Mouse (Mus musculus): ENCODE measurements at regions not wholly inside any gene's neighbourhood (a gene's known extent, or its start where the extent isn't known, plus 50 kb on each side); places are given as distances from the start of the nearest gene placed in this dataset.

DNA sequence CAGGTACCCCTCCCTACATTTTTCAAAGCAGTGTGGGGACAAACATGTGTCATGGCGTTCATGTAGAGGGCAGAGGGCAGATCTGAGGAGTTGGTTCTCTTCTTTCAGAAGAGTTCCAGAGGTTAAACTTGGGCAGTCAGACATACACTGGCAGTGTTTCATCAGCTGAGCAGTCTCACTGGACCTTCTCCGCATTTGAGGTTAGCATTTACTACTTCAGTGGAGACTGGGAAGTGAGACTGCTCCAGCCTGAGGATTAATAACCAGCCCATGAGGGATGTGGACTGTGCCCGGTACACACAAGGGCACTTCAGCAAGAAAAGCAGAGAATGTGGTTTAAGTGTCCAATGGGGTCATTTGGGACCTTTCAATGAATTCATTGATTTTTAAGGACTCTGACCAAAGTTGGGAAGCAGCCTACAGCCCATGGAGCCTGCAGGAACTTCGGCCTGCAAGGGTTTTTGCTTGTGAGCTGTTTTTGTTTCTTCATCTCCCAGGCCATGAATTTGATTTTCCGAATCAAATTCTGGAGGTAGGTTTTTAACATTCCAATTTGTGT lies 166.6 kb downstream of the Rab11fip4 start:
- H3K36me3 ChIP-seq: no peaks in the 10 kb centered on the region
- 90% methylated on average over 5 of the region's 5 CpGs for WGBS
- H3K4me1 ChIP-seq (replicated peaks): no peaks in the 10 kb centered on the region
- H3K4me2 ChIP-seq: no peak overlapping the region
- no peak for ATAC-seq (ENCODE audit: low FRiP score)
- H3K9ac ChIP-seq: no peak overlapping the region
- no peaks in the 10 kb centered on the region for H3K9me3 ChIP-seq
- no peak overlapping the region for H3K4me3 ChIP-seq
- H3K27ac ChIP-seq: no peak overlapping the region
- no peaks in the 10 kb centered on the region for H3K27me3 ChIP-seq

DNA sequence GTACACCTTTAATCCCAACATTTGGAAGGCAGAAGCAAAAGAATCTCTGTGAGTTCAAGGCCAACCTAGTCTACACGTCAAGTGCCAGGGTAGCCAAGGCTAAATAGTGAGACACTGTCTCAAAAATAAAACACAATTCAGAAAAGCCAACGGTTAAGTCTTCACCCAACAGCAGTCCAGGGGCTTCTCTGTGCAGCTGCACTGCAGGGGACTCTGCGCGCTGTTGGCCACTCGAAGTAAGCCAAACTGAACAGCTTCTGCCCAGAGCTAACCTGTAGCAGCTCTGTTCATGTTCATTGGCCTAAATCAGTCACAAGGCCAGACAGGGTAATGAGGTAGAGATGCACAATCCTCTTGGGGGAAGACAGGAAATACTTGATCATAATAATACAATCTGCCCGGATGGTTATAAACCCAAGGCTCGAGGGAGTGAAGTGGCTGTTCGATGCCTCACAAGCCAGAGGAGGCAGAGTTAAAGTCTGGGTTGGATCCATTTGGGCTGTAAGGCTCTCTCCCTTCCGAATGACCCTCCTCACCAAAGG lies 165.4 kb downstream of the Rab11fip4 start:
- 0 out of 2 replicates have a peak, but pooled peaks cover 4% of the 10 kb centered on the region for H3K4me1 ChIP-seq (replicated peaks)
- H3K27me3 ChIP-seq: no peaks in the 10 kb centered on the region
- 86% methylated on average over 9 of the region's 9 CpGs for WGBS
- no peak overlapping the region for H3K4me3 ChIP-seq
- H3K27ac ChIP-seq: no peak overlapping the region
- no peak overlapping the region for H3K4me2 ChIP-seq
- H3K36me3 ChIP-seq: no peaks in the 10 kb centered on the region
- no peak for ATAC-seq (ENCODE audit: low FRiP score)
- no peaks in the 10 kb centered on the region for H3K9me3 ChIP-seq
- no peak overlapping the region for H3K9ac ChIP-seq

DNA sequence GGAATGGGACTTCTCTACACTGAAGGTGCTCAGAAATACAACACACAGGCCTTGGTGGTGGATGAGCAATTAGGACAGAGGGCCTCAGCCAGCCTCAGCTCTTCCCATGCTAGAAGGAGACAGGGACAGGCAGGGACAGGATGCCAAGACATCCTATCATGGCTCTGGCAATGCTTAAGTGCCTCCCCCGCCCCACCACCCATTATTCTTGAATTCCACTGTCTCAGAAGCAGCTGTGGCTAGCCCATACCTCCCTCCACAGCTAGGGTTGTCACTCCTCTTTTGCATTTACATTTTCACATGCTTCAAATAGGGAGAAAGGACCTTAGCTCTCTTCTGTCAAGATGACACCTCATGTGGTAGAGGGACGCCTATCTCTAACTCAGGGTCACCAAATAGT lies 162.5 kb downstream of the Rab11fip4 start:
- H3K36me3 ChIP-seq: no peaks in the 10 kb centered on the region
- H3K9ac ChIP-seq: no peak overlapping the region
- no peaks in the 10 kb centered on the region for H3K27me3 ChIP-seq
- H3K9me3 ChIP-seq: no peaks in the 10 kb centered on the region
- H3K27ac ChIP-seq: no peak overlapping the region
- 89% methylated on average over 2 of the region's 2 CpGs for WGBS
- 0 out of 2 replicates have a peak, but pooled peaks cover 4% of the 10 kb centered on the region for H3K4me1 ChIP-seq (replicated peaks)
- H3K4me3 ChIP-seq: no peak overlapping the region
- no peak for ATAC-seq (ENCODE audit: low FRiP score)
- no peak overlapping the region for H3K4me2 ChIP-seq

- no peak overlapping the region for H3K27ac ChIP-seq
- 0 out of 2 replicates have a peak, but pooled peaks cover 4% of the 10 kb centered on the region for H3K4me1 ChIP-seq (replicated peaks)
- H3K9ac ChIP-seq: no peak overlapping the region
- H3K4me2 ChIP-seq: no peak overlapping the region
- 49% methylated on average over 7 of the region's 7 CpGs for WGBS
- H3K4me3 ChIP-seq: no peak overlapping the region
- H3K9me3 ChIP-seq: no peaks in the 10 kb centered on the region
- H3K36me3 ChIP-seq: no peaks in the 10 kb centered on the region
- no peak for ATAC-seq (ENCODE audit: low FRiP score)
- H3K27me3 ChIP-seq: no peaks in the 10 kb centered on the region
Measured at GRCm38 (mm10) chr11:79752717-79753480, 161.9 kb downstream of the Rab11fip4 start.

GRCm38 (mm10) chr11:79751751-79752716 lies 161.0 kb downstream of the Rab11fip4 start:
- Histone ChIP-seq H3K4me1 (replicated peaks) (0 out of 2 replicates have a peak, but pooled peaks cover 4% of the 10 kb centered on the region), H3K27me3 (no peaks in the 10 kb centered on the region), H3K9me3 (no peaks in the 10 kb centered on the region), H3K9ac (no peak overlapping the region), H3K36me3 (no peaks in the 10 kb centered on the region), H3K27ac (no peak overlapping the region), H3K4me3 (no peak overlapping the region), H3K4me2 (no peak overlapping the region)
- no peak for ATAC-seq (ENCODE audit: low FRiP score)
- 65% methylated on average over 14 of the region's 14 CpGs for WGBS

DNA sequence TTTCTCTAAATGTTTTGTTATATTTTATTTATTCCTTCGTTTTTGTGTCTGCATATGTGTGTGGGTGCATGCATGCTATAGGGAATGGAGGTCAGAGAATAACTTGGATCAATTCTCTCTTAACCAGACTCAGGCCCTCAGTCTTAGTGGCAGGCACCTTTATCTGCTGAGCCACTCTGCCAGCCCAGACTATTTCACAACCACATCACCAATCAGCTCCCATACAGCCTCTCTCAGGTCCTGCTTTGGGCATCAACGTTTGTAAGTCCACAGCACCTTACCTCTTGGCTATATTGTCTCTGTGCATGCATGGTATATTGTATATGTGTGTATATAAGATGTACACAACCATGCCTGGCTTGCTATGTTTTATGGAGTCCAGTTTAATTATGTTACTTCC lies 159.9 kb downstream of the Rab11fip4 start:
- H3K9me3 ChIP-seq: no peaks in the 10 kb centered on the region
- 86% methylated on average over 2 of the region's 2 CpGs for WGBS
- H3K27ac ChIP-seq: no peak overlapping the region
- no peak overlapping the region for H3K4me2 ChIP-seq
- H3K27me3 ChIP-seq: no peaks in the 10 kb centered on the region
- H3K4me3 ChIP-seq: no peak overlapping the region
- H3K9ac ChIP-seq: no peak overlapping the region
- ATAC-seq (ENCODE audit: low FRiP score): no peak
- 0 out of 2 replicates have a peak, but pooled peaks cover 4% of the 10 kb centered on the region for H3K4me1 ChIP-seq (replicated peaks)
- H3K36me3 ChIP-seq: no peaks in the 10 kb centered on the region

GRCm38 (mm10) chr11:79749755-79750434 lies 158.9 kb downstream of the Rab11fip4 start:
- H3K27ac ChIP-seq: no peak overlapping the region
- no peak for ATAC-seq (ENCODE audit: low FRiP score)
- no peak overlapping the region for H3K4me2 ChIP-seq
- H3K4me3 ChIP-seq: no peak overlapping the region
- H3K9me3 ChIP-seq: no peaks in the 10 kb centered on the region
- 0 out of 2 replicates have a peak, but pooled peaks cover 4% of the 10 kb centered on the region for H3K4me1 ChIP-seq (replicated peaks)
- H3K27me3 ChIP-seq: no peaks in the 10 kb centered on the region
- whole genome bisulfite sequencing: 76% methylated on average over 7 of the region's 7 CpGs
- no peak overlapping the region for H3K9ac ChIP-seq
- H3K36me3 ChIP-seq: no peaks in the 10 kb centered on the region

GRCm38 (mm10) chr11:79749141-79749540 lies 158.1 kb downstream of the Rab11fip4 start:
- Histone ChIP-seq H3K27me3 (no peaks in the 10 kb centered on the region), H3K9ac (no peak overlapping the region), H3K36me3 (no peaks in the 10 kb centered on the region), H3K4me1 (replicated peaks) (0 out of 2 replicates have a peak, but pooled peaks cover 4% of the 10 kb centered on the region), H3K4me2 (no peak overlapping the region), H3K9me3 (no peaks in the 10 kb centered on the region), H3K27ac (no peak overlapping the region), H3K4me3 (no peak overlapping the region)
- ATAC-seq (ENCODE audit: low FRiP score): no peak
- WGBS: 95% methylated on average over 10 of the region's 10 CpGs

DNA sequence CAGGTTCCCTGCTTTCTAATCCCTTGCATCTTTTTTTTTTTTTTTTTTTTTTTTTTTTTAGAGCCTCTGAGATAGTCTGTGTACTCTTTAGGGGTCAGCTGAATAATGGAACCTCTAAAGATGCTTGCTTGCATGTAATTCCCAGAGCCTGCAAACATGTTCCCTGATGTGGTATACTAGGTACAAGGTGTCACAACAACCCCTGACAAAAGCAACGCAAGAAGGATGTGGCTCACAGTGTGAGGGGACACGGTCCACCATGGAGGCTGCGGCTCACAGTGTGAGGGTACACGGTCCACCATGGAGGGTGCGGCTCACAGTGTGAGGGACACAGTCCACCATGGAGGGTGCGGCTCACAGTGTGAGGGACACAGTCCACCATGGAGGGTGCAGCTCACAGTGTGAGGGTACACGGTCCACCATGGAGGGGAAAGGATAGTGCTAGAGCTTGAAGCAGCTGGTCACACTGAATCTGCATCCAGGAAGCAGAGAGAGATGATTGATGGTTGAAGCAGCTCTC lies 157.7 kb downstream of the Rab11fip4 start:
- H3K9ac ChIP-seq: no peak overlapping the region
- H3K9me3 ChIP-seq: no peaks in the 10 kb centered on the region
- H3K27ac ChIP-seq: no peak overlapping the region
- 0 out of 2 replicates have a peak, but pooled peaks cover 4% of the 10 kb centered on the region for H3K4me1 ChIP-seq (replicated peaks)
- no peak overlapping the region for H3K4me3 ChIP-seq
- ATAC-seq (ENCODE audit: low FRiP score): no peak
- 95% methylated on average over 7 of the region's 7 CpGs for WGBS
- no peaks in the 10 kb centered on the region for H3K36me3 ChIP-seq
- no peak overlapping the region for H3K4me2 ChIP-seq
- H3K27me3 ChIP-seq: no peaks in the 10 kb centered on the region

DNA sequence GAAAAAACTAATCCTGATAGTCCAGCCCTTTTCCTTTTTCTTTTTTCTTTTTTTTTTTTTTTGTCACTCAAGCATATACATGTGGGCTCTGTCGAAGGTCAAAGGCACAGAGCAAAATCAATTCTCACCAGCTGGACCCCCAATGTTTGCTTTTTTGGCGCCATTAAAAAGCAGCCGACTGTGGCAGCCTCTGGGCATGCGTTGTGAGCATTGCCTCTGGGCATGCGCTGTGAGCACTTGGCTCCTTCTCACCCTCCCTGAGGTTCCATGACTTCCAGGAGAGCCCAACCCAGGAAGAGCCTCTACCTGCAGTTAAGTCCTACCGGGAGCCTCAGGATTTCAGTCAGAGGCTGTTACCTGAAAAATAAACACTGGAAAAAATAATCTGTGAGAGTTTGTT lies 156.8 kb downstream of the Rab11fip4 start:
- no peak for ATAC-seq (ENCODE audit: low FRiP score)
- no peak overlapping the region for H3K9ac ChIP-seq
- no peak overlapping the region for H3K4me3 ChIP-seq
- no peaks in the 10 kb centered on the region for H3K36me3 ChIP-seq
- H3K27me3 ChIP-seq: no peaks in the 10 kb centered on the region
- 0 out of 2 replicates have a peak, but pooled peaks cover 4% of the 10 kb centered on the region for H3K4me1 ChIP-seq (replicated peaks)
- H3K27ac ChIP-seq: no peak overlapping the region
- 73% methylated on average over 6 of the region's 6 CpGs for WGBS
- H3K4me2 ChIP-seq: no peak overlapping the region
- no peaks in the 10 kb centered on the region for H3K9me3 ChIP-seq
